Mouse (Mus musculus) stomach, adult 2 months (tissue): ENCODE measurements around the gene Vmn1r107. TPM values are rescaled to one million over a fixed set of nuclear protein-coding genes. Genes with fewer than 3 reads are reported as not detected.

ENCODE experiments used
- polyA plus RNA-seq: library from polyadenylated mRNA; depleted of rRNA; stranded (reverse); fragments of >200 nt; gene quantifications from 2 replicates; pipeline ENCODE4 v1.2.3, GENCODE M21; 2012; rRNA removed

Vmn1r107 gene
- not detected in 2 replicates for polyA plus RNA-seq

DNA sequence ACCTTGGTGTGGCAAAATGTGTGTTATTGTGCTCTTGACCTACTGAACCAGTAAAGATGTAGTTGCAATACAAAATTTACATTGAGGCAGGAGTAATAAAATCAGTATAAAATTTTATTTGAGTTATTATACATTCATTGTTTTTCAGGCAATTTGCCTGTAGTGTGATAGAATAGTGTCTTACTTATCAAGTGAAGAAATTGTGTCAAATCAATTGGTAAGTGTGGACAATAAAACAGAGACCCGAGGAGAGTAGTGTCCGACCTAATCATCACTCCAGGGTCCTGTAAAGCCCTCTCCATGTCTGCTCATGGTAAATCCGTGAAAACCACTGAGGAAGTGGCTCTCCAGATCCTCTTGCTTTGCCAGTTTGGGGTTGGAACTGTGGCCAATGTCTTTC, at the start of gene Vmn1r107:
TSS of gene Vmn1r107 (plus strand) at position 301 of the 400 bp plus-strand sequence.

GRCm38 (mm10) chr7:20703116-20703515, 34.4 kb downstream of the Vmn1r107 start, which contains the start of gene Vmn1r111:
TSS of gene Vmn1r111 (minus strand) at chr7:20703216.

Other genes with a start within 250 kb of the Vmn1r107 start
- not detected in 2 replicates for gene Vmn1r101, start 226.3 kb upstream of the Vmn1r107 start, polyA plus RNA-seq
- not detected in 2 replicates for gene Gm10670, start 194.0 kb upstream of the Vmn1r107 start, polyA plus RNA-seq
- not detected in 2 replicates for gene Vmn1r103, start 158.4 kb upstream of the Vmn1r107 start, polyA plus RNA-seq
- gene Vmn1r104, start 135.1 kb upstream of the Vmn1r107 start, polyA plus RNA-seq: not detected in 2 replicates
- gene Gm5726, start 123.2 kb upstream of the Vmn1r107 start, polyA plus RNA-seq: not detected in 2 replicates
- not detected in 2 replicates for gene Gm4141, start 92.7 kb upstream of the Vmn1r107 start, polyA plus RNA-seq
- not detected in 2 replicates for gene Gm4513, start 69.9 kb upstream of the Vmn1r107 start, polyA plus RNA-seq
- gene Vmn1r111, start 34.3 kb downstream of the Vmn1r107 start, polyA plus RNA-seq: not detected in 2 replicates
- gene Gm10668, start 61.7 kb downstream of the Vmn1r107 start, polyA plus RNA-seq: not detected in 2 replicates
- gene Vmn1r112, start 102.3 kb downstream of the Vmn1r107 start, polyA plus RNA-seq: not detected in 2 replicates
- not detected in 2 replicates for gene Vmn1r113, start 118.4 kb downstream of the Vmn1r107 start, polyA plus RNA-seq
- not detected in 2 replicates for gene Vmn1r114, start 143.3 kb downstream of the Vmn1r107 start, polyA plus RNA-seq
- not detected in 2 replicates for gene Vmn1r115, start 176.1 kb downstream of the Vmn1r107 start, polyA plus RNA-seq
- not detected in 2 replicates for gene Vmn1r116, start 203.3 kb downstream of the Vmn1r107 start, polyA plus RNA-seq
- gene Vmn1r117, start 215.2 kb downstream of the Vmn1r107 start, polyA plus RNA-seq: not detected in 2 replicates
- not detected in 2 replicates for gene Vmn1r118, start 243.4 kb downstream of the Vmn1r107 start, polyA plus RNA-seq